Mouse (Mus musculus) ES-CJ7 (cell line): Measurements from ENCODE around the gene Gm49322.

Source experiments
- DNase-seq: peaks from one replicate; pipeline ENCODE4 v3.0.0; 2011; ENCODE audit warnings: low read depth, low spot score

Gm49322 gene

GRCm38 (mm10) chr10:80655406-80656129 is 49.7 kb downstream of the Gm49322 start:
- no peak for DNase-seq

- peak; percentile 99 for DNase-seq
Observed at GRCm38 (mm10) chr10:80656130-80656862, 50.5 kb downstream of the Gm49322 start.

GRCm38 (mm10) chr10:80656863-80657623 is 51.2 kb downstream of the Gm49322 start, which contains the start of gene Btbd2:
TSS of gene Btbd2 (minus strand) at chr10:80657071.
- peak; percentile 76 for DNase-seq

GRCm38 (mm10) chr10:80658194-80658840 is 52.5 kb downstream of the Gm49322 start:
- DNase-seq: no peak

- DNase-seq: peak; percentile 64
Observed at GRCm38 (mm10) chr10:80658841-80659202, 53.0 kb downstream of the Gm49322 start.

GRCm38 (mm10) chr10:80659213-80659612 is 53.4 kb downstream of the Gm49322 start:
- DNase-seq: peak; percentile 68

- DNase-seq: peak; percentile 88
Observed at GRCm38 (mm10) chr10:80661149-80661548, 55.3 kb downstream of the Gm49322 start.

GRCm38 (mm10) chr10:80663485-80664196 is 57.8 kb downstream of the Gm49322 start:
- no peak for DNase-seq

GRCm38 (mm10) chr10:80664197-80665015 is 58.6 kb downstream of the Gm49322 start:
- peak; percentile 55 for DNase-seq

- peak; percentile 71 for DNase-seq
Observed at GRCm38 (mm10) chr10:80665016-80665380, 59.2 kb downstream of the Gm49322 start.
